Mouse (Mus musculus) gastrocnemius, adult 2 months (tissue): ENCODE measurements around the gene Zfp64. TPM values are rescaled to one million over a fixed set of nuclear protein-coding genes. Genes with fewer than 3 reads are reported as not detected.
A peak's percentile ranks its signal among the peaks of the same experiment; 100 is the strongest.

Experiments
- DNase-seq: peaks from one replicate; pipeline ENCODE4 v3.0.0; 2022
- H3K27ac ChIP-seq: fragments of 200-600 bp; 2 replicates; pipeline ENCODE4 v1.8.1; 2022; ENCODE audit warnings: mild to moderate bottlenecking
- H3K4me3 ChIP-seq: fragments of 200-600 bp; 2 replicates; pipeline ENCODE4 v1.8.1; 2022; ENCODE audit warnings: mild to moderate bottlenecking, moderate library complexity
- CTCF ChIP-seq: fragments of 200-600 bp; IDR thresholded peaks from 2 replicates; pipeline ENCODE4 v1.8.1; 2022; ENCODE audit warnings: antibody characterized with exemption, mild to moderate bottlenecking, moderate library complexity
- intact Hi-C: fragments of 180-260 bp; cut with DNase I; formaldehyde crosslinking; loops from one replicate; pipeline ENCODE4 v1.15.1; 2025
- total RNA-seq, 2 experiments: library from RNA; stranded (reverse); gene quantifications; 2 replicates each; pipeline ENCODE4 v1.2.3; 2021

Zfp64 gene
- total RNA-seq, 2 experiments from 2014 or later, result 7.6 to 8.4 TPM

- Histone ChIP-seq H3K27ac (no peak overlapping the region), H3K4me3 (no peak overlapping the region)
- no peak for TF ChIP-seq CTCF
- DNase-seq, result no peak
- intact Hi-C loops, result no loop called here
These were observed 43.9 kb downstream of the Zfp64 start for GRCm38 (mm10) chr2:168911527-168911926.

GRCm38 (mm10) chr2:168906022-168906421 is 49.4 kb downstream of the Zfp64 start:
- DNase-seq, result no peak
- Histone ChIP-seq H3K4me3 (no peak overlapping the region), H3K27ac (no peak overlapping the region)
- intact Hi-C loops, result no loop called here
- TF ChIP-seq CTCF, result no peak

GRCm38 (mm10) chr2:168904846-168905245 is 50.5 kb downstream of the Zfp64 start:
- intact Hi-C loops, result no loop called here
- no peak for DNase-seq
- peak; percentile 44 for TF ChIP-seq CTCF
- Histone ChIP-seq H3K27ac (no peak overlapping the region), H3K4me3 (no peak overlapping the region)

- TF ChIP-seq CTCF, result peak; percentile 82
- intact Hi-C loops, result no loop called here
- Histone ChIP-seq H3K4me3 (no peak overlapping the region), H3K27ac (no peak overlapping the region)
- peak; percentile 34 for DNase-seq
These were observed 51.2 kb downstream of the Zfp64 start for GRCm38 (mm10) chr2:168904188-168904587.

GRCm38 (mm10) chr2:168902634-168903033 is 52.8 kb downstream of the Zfp64 start:
- TF ChIP-seq CTCF, result peak; percentile 84
- H3K27ac ChIP-seq, result no peak overlapping the region
- DNase-seq, result peak; percentile 47
- intact Hi-C loops, result no loop called here
- H3K4me3 ChIP-seq, result no peak overlapping the region

- DNase-seq, result no peak
- intact Hi-C loops, result no loop called here
- TF ChIP-seq CTCF, result no peak
- Histone ChIP-seq H3K4me3 (no peak overlapping the region), H3K27ac (no peak overlapping the region)
These were observed 57.5 kb downstream of the Zfp64 start for GRCm38 (mm10) chr2:168897906-168898305.

GRCm38 (mm10) chr2:168895531-168895930 is 59.9 kb downstream of the Zfp64 start:
- Histone ChIP-seq H3K27ac (no peak overlapping the region), H3K4me3 (no peak overlapping the region)
- no peak for TF ChIP-seq CTCF
- intact Hi-C loops, result no loop called here
- DNase-seq, result no peak

GRCm38 (mm10) chr2:168894738-168895137 is 60.6 kb downstream of the Zfp64 start:
- TF ChIP-seq CTCF, result no peak
- no peak for DNase-seq
- no peak overlapping the region for H3K4me3 ChIP-seq
- H3K27ac ChIP-seq, result no peak overlapping the region
- intact Hi-C loops, result no loop called here

- DNase-seq, result no peak
- no peak overlapping the region for H3K27ac ChIP-seq
- no peak overlapping the region for H3K4me3 ChIP-seq
- intact Hi-C loops, result no loop called here
- TF ChIP-seq CTCF, result no peak
These were observed 63.3 kb downstream of the Zfp64 start for GRCm38 (mm10) chr2:168892057-168892456.

GRCm38 (mm10) chr2:168884641-168885040 is 70.7 kb downstream of the Zfp64 start:
- DNase-seq, result no peak
- intact Hi-C loops, result no loop called here
- TF ChIP-seq CTCF, result no peak
- Histone ChIP-seq H3K27ac (no peak overlapping the region), H3K4me3 (no peak overlapping the region)

GRCm38 (mm10) chr2:168882997-168883396 is 72.4 kb downstream of the Zfp64 start:
- intact Hi-C loops, result no loop called here
- Histone ChIP-seq H3K27ac (no peak overlapping the region), H3K4me3 (no peak overlapping the region)
- DNase-seq, result no peak
- no peak for TF ChIP-seq CTCF

- Histone ChIP-seq H3K4me3 (no peak overlapping the region), H3K27ac (no peak overlapping the region)
- intact Hi-C loops, result no loop called here
- peak; percentile 73 for TF ChIP-seq CTCF
- DNase-seq, result no peak
These were observed 73.5 kb downstream of the Zfp64 start for GRCm38 (mm10) chr2:168881927-168882326.

- intact Hi-C loops, result no loop called here
- TF ChIP-seq CTCF, result peak; percentile 19; the same call in 1 of the 2 replicates
- Histone ChIP-seq H3K4me3 (no peak overlapping the region), H3K27ac (no peak overlapping the region)
- DNase-seq, result no peak
These were observed 75.8 kb downstream of the Zfp64 start for GRCm38 (mm10) chr2:168879573-168879972.

- no peak overlapping the region for H3K27ac ChIP-seq
- no peak for DNase-seq
- intact Hi-C loops, result no loop called here
- no peak overlapping the region for H3K4me3 ChIP-seq
- no peak for TF ChIP-seq CTCF
These were observed 76.7 kb downstream of the Zfp64 start for GRCm38 (mm10) chr2:168878708-168879107.

GRCm38 (mm10) chr2:168878158-168878557 is 77.2 kb downstream of the Zfp64 start:
- Histone ChIP-seq H3K4me3 (no peak overlapping the region), H3K27ac (no peak overlapping the region)
- intact Hi-C loops, result no loop called here
- DNase-seq, result no peak
- peak; percentile 27; the same call in 1 of the 2 replicates for TF ChIP-seq CTCF
